In the genomic region with DNA sequence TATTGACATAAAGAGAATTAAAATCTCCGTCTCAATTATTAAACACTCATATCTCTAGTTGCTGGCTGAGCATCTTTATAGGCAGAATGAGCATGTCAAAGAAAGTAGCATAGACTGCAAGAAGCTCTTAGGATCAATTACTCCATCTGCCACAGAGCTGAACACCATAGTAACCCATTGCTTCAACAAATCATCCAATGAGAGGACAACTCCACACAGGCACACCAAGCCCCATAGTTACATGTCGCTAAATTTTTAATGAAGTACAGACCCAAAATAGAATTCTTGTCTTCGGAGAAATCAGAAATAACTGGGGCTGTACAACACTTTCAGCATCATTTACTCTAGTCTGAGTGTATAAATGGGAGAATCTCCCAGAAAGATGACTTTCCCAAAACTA, we compare ENCODE assay signal across 25 mouse cellular contexts.
"Had no signal": no experiment of that assay in that cellular context is flagged by ENCODE, and none has a peak within 500 bp of the region (broad histone marks: within the 10 kb centered on the region; RNA-seq: fewer than 3 reads in every experiment).

No protein-coding gene starts in this region.

- H3K4me2 ChIP-seq: heart, embryonic 11.5 days; heart, embryonic 13.5 days; heart, embryonic 15.5 days; hindbrain, embryonic 13.5 days; hindbrain, embryonic 15.5 days; kidney, embryonic 15.5 days; limb, embryonic 13.5 days; limb, embryonic 15.5 days; liver, embryonic 12.5 days had no signal

- H3K9ac ChIP-seq: heart, embryonic 13.5 days; heart, embryonic 15.5 days; hindbrain, embryonic 13.5 days; hindbrain, embryonic 15.5 days; kidney, embryonic 15.5 days; limb, embryonic 13.5 days; limb, embryonic 15.5 days; liver, embryonic 12.5 days had no signal

- H3K9me3 ChIP-seq: heart, embryonic 15.5 days; hindbrain, embryonic 15.5 days; limb, embryonic 15.5 days had no signal

- H3K36me3 ChIP-seq: hindbrain, embryonic 15.5 days had no signal

- H3K4me1 ChIP-seq: heart, embryonic 15.5 days; kidney, embryonic 15.5 days; limb, embryonic 13.5 days; limb, embryonic 15.5 days; liver, embryonic 12.5 days had no signal

- H3K27me3 ChIP-seq: heart, embryonic 13.5 days; heart, embryonic 15.5 days; hindbrain, embryonic 13.5 days; hindbrain, embryonic 15.5 days; kidney, embryonic 15.5 days; limb, embryonic 13.5 days; limb, embryonic 15.5 days; liver, embryonic 12.5 days had no signal

- ATAC-seq: intestine, embryonic 16.5 days; liver, embryonic 12.5 days had no signal

- DNase-seq: gastrocnemius, postnatal 14 days; gastrocnemius, postnatal 36 days; heart, adult 11 months; heart, adult 2 months; heart, postnatal 14 days; heart, postnatal 36 days; kidney, adult 11 months; kidney, adult 2 months; kidney, adult 9 months; kidney, postnatal 14 days; kidney, postnatal 36 days; layer of hippocampus, adult 9-11 months; layer of hippocampus, postnatal 36 days; left cerebral cortex, postnatal 4 days had no signal

- H3K27ac ChIP-seq: heart, adult 2 months; heart, embryonic 13.5 days; heart, embryonic 15.5 days; hindbrain, embryonic 13.5 days; hindbrain, embryonic 15.5 days; kidney, embryonic 15.5 days; kidney, postnatal 0 days; limb, embryonic 13.5 days; limb, embryonic 15.5 days; liver, embryonic 12.5 days had no signal

- H3K4me3 ChIP-seq: heart, adult 2 months; heart, embryonic 13.5 days; heart, embryonic 15.5 days; hindbrain, embryonic 13.5 days; hindbrain, embryonic 15.5 days; kidney, embryonic 15.5 days; limb, embryonic 13.5 days; limb, embryonic 15.5 days; liver, embryonic 12.5 days had no signal
